Mouse (Mus musculus): ENCODE data around the gene Baz2b. TPM values are rescaled to one million over a fixed set of nuclear protein-coding genes. Genes with fewer than 3 reads are reported as not detected.
A peak's percentile ranks its signal among the peaks of the same experiment; 100 is the strongest.
"Not testable (repeated sequence)": the region's sequence is repeated elsewhere in the genome, so short reads cannot be mapped to it uniquely, and the experiment has no call there.

The Baz2b gene
- total RNA-seq, 4 experiments from 2014 or later: 33.0 to 49.7 (median 44.0) TPM

- DNase-seq (ENCODE audit: low spot score): no peak
These were observed 9.5 kb downstream of the Baz2b start for GRCm38 (mm10) chr2:60200051-60200562.

GRCm38 (mm10) chr2:60196841-60197240 lies 12.8 kb downstream of the Baz2b start:
- DNase-seq (ENCODE audit: low spot score): no peak

- DNase-seq (ENCODE audit: low spot score): no peak
These were observed 27.9 kb downstream of the Baz2b start for GRCm38 (mm10) chr2:60181696-60182095.

- no peak for DNase-seq (ENCODE audit: low spot score)
These were observed 32.1 kb downstream of the Baz2b start for GRCm38 (mm10) chr2:60177490-60177889.

DNA sequence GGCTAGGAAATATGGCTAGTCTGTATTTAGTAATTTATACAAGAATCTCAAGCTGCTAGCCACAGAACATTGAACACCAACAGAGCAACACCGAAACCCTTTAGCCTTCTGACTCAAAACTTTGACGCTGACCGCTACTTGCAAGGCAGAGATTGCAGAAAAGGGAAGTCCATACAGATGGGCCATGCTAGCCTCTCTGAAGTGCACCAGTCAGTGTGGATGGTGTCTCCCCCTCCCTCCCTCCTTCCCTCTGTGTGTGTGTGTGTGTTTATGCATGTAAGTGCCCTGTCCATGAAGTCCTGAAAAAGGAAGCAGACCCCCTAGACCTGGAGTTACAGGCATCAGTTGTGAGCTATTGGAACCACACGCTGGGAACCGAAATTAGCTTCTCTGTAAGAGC lies 33.6 kb downstream of the Baz2b start:
- DNase-seq (ENCODE audit: low spot score): no peak

GRCm38 (mm10) chr2:60175078-60175477 lies 34.6 kb downstream of the Baz2b start:
- no peak for DNase-seq (ENCODE audit: low spot score)

- DNase-seq (ENCODE audit: low spot score): peak; percentile 35
These were observed 36.0 kb downstream of the Baz2b start for GRCm38 (mm10) chr2:60173595-60173994.

DNA sequence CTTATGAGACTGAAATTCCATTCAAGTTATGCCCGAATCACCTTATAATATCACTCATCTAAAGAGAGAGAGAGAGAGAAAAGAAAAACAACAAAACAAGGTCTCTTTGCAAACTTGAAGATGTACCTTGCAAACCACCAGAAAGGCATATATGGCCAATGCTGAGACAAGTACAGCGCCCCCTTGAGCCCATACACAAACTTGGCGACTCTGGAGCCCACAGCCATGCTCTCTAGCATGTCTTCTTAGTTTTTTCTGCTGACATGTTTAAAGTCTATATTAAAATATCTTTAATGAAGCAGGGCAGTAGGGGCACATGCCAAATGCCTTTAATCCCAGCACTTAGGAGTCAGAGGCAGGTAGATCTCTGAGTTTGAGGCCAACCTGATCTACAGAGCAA lies 36.4 kb downstream of the Baz2b start:
- DNase-seq (ENCODE audit: low spot score): no peak

GRCm38 (mm10) chr2:60172531-60172914 lies 37.1 kb downstream of the Baz2b start:
- no peak for DNase-seq (ENCODE audit: low spot score)

DNA sequence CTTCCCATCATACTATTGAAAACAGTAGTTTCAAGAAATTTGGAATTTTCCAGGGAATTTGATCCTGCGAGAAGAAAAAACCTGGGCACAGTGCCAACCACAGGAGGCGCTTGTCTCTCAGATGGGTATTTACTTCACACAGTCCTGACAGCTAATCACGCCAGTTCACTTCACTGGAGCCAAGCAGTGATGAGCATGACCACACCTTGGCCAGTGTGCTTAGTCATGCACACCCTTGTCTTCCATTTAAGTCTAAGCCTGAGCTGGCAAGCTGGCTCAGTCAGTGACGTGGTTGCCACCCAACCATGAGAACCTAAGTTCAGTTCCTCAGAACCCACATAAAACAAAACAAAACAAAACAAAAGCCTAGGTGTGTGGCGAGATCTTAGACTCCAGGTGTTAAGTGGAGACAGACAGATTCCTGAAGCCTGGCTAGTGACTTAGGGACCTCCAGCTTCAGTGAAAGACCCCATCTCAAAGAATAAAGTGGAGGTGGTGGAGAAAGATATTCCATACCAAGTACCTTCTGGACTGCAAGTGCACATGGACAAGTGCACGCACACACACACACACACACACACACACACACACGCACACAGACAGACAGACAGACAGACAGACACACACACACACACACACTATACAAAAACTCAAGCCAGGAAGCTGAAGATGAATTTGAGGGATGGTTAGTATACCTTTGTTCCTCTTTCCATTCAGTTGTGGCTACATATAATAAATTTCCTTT lies 37.7 kb downstream of the Baz2b start:
- DNase-seq (ENCODE audit: low spot score): no peak

DNA sequence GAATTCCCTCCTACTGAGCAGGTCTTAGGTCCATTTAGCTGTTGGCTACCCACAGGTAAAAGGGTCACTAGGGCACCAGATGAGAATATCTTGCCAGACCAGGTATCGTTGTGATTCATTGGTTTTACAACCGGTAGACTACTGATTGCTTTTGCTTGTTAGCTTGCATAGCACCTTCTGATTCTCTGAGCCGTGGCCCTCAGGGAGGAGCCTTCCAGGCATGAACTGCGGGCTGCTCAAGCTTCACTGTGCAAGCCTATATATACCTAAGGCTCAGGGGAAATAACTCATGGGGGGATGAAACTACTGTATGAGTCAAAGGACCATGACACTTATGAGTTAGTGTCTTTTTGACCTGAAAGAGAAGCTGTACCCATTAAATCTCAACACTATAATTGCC lies 42.8 kb downstream of the Baz2b start:
- DNase-seq (ENCODE audit: low spot score): no peak

GRCm38 (mm10) chr2:60165679-60166078 lies 44.0 kb downstream of the Baz2b start:
- DNase-seq (ENCODE audit: low spot score): no peak

DNA sequence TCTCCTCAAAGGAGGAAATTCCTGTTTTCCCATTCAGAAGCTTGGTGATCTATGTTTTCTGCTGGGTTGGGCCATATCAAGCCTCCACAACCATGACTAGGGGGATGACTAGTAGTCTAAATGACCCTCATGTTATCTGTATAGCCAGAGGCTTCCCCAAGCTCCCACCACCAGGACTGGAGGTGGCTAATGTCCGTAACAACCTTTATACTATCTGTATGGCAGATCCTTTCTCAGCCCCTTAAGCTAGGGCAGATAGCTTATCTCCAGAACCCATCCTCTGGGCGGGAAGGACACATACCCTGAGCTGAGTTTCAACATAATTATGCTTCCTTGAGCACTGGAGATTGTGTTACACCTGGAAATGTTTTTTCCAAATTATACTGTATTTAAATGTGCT lies 45.9 kb downstream of the Baz2b start:
- DNase-seq (ENCODE audit: low spot score): no peak

- DNase-seq (ENCODE audit: low spot score): no peak
These were observed 57.2 kb downstream of the Baz2b start for GRCm38 (mm10) chr2:60152481-60152880.

GRCm38 (mm10) chr2:60148651-60149050 lies 61.0 kb downstream of the Baz2b start:
- DNase-seq (ENCODE audit: low spot score): no peak

GRCm38 (mm10) chr2:60147428-60147827 lies 62.2 kb downstream of the Baz2b start:
- no peak for DNase-seq (ENCODE audit: low spot score)

DNA sequence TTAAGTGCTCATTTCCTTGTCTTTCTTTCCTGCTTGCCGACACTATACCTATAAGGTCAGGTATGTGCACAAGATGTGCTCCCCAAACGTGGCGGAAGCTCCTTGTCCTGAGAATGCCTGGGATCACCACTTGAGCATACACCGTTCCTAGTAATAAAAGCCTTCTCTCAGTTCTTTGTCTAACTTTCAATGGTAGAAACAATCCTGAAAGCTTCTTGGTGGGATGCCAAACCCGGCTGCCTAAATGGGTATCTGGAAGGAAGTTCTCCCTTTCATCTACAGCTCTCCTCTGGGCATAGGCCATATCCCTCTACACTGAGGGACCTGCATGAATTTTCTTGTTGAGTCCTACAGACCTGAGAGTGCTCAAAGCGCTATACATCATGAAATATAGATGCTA lies 63.9 kb downstream of the Baz2b start:
- DNase-seq (ENCODE audit: low spot score): no peak

GRCm38 (mm10) chr2:60143383-60143782 lies 66.3 kb downstream of the Baz2b start:
- DNase-seq (ENCODE audit: low spot score): no peak

GRCm38 (mm10) chr2:60142281-60142680 lies 67.4 kb downstream of the Baz2b start:
- DNase-seq (ENCODE audit: low spot score): no peak

- DNase-seq (ENCODE audit: low spot score): no peak
These were observed 70.9 kb downstream of the Baz2b start for GRCm38 (mm10) chr2:60138751-60139162.

DNA sequence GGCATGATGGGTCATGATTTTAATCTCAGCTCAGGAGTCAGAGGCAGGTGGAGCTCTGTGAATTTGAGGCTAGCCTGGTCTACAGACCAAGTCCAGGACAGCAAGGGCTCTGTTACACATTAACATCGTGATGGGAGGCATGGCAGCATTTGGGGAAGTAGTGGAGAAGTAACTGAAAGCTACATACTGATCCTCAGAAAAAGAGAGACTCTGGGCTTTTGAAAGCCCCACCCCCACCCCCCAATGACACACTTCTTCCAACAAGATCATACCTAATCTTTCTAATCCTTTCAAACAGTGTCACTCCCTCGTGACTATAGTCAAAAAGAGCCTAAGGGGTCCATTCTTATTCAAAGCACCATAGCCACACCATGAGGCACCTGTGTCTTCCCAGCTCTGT lies 73.8 kb downstream of the Baz2b start:
- no peak for DNase-seq (ENCODE audit: low spot score)

GRCm38 (mm10) chr2:60134958-60135357 lies 74.7 kb downstream of the Baz2b start:
- DNase-seq (ENCODE audit: low spot score): not testable (repeated sequence)

GRCm38 (mm10) chr2:60133072-60133471 lies 76.6 kb downstream of the Baz2b start:
- no peak for DNase-seq (ENCODE audit: low spot score)

Measured in heart, adult 8-10 months (tissue).